Mouse (Mus musculus) small intestine, adult 2 months (tissue): ENCODE measurements at regions not wholly inside any gene's neighbourhood (a gene's known extent, or its start where the extent isn't known, plus 50 kb on each side); places are given as distances from the start of the nearest gene placed in this dataset.

Experiments used
- CTCF ChIP-seq: fragments of 200-500 bp; IDR thresholded peaks from 2 replicates; pipeline ENCODE4 v1.5.1; 2012; ENCODE audit warnings: low read depth, mild to moderate bottlenecking, control low read depth, inconsistent platforms, low read length, moderate library complexity, mixed read lengths; ENCODE audit not compliant: insufficient replicate concordance, insufficient read length; ENCODE audit errors: extremely low read depth
- POLR2A ChIP-seq: fragments of 200-500 bp; IDR thresholded peaks from 2 replicates; pipeline ENCODE4 v1.6.1; 2012; ENCODE audit warnings: low read depth, mild to moderate bottlenecking, control low read depth, inconsistent platforms, low read length, moderate library complexity

DNA sequence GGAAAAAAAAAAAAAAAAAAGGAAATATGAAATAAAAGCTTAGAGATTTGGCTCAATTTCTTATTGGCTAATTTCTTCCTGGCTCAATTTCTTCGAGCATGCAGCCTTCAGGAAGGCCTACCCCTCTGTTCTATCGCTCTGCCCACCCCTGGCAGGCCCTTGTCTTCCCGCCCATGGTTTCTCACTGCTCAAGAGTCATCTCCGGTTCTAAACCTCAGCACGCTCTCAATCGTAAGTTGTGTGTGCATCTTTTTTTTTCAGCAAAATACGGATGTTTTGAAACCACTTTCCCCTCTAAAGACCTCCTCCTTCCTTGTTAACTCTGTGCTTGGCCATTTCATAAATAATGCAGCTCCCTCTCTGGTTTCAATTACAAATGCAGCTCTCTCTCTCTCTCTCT is 58.3 kb upstream of the Mef2a start:
- TF ChIP-seq POLR2A = no peak
- no peak for TF ChIP-seq CTCF
